Mouse (Mus musculus) thymus, adult 2 months (tissue): ENCODE measurements around the gene Sh3bp1.

Experiments
- CTCF ChIP-seq: fragments of 200-500 bp; IDR thresholded peaks from 2 replicates; pipeline ENCODE4 v1.5.1; 2012; ENCODE audit warnings: mild to moderate bottlenecking, control low read depth, low read length, moderate library complexity, borderline replicate concordance; ENCODE audit not compliant: control insufficient read depth, poor library complexity, insufficient read depth; ENCODE audit errors: extremely low read depth
- POLR2A ChIP-seq: fragments of 200-500 bp; IDR thresholded peaks from 2 replicates; pipeline ENCODE4 v1.6.1; 2012; ENCODE audit warnings: mild to moderate bottlenecking, low read length, control low read depth, moderate library complexity; ENCODE audit not compliant: control insufficient read depth, poor library complexity, insufficient read depth; ENCODE audit errors: extremely low read depth

DNA sequence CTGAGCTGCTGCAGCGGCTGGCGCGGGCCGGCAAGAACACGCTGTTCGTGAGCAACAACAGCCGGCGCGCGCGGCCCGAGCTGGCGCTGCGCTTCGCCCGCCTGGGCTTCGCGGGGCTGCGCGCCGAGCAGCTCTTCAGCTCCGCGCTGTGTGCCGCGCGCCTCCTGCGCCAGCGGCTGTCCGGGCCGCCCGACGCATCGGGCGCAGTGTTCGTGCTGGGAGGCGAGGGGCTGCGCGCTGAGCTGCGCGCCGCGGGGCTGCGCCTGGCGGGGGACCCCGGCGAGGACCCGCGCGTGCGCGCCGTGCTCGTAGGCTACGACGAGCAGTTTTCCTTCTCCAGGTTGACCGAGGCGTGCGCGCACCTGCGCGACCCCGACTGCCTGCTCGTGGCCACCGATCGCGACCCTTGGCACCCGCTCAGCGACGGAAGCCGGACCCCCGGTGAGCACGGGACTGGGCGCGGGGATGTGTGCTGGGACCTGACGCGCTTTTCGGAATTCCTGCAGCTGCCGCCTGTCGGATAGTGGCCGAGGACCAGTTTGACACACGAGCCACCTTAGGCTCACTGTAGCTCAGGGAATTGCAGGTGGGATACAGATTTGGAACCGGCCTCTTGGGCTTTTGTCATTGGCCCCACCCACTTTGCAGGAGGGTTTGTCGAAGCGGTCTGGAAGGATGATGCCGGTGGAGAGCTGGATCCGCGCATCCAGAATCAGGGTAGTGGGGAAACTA lies 14.7 kb downstream of the Sh3bp1 start:
- no peak for TF ChIP-seq POLR2A
- TF ChIP-seq CTCF: no peak
